Mouse (Mus musculus) myocyte (in vitro differentiated cells): ENCODE measurements around the gene Neurl1a. TPM values are rescaled to one million over a fixed set of nuclear protein-coding genes. Genes with fewer than 3 reads are reported as not detected.

Experiments
- H3K27me3 ChIP-seq: one replicate; pipeline ENCODE4 v1.6.1; 2011; ENCODE audit not compliant: control insufficient read depth, insufficient read depth, insufficient read length
- H3K36me3 ChIP-seq: one replicate; pipeline ENCODE4 v1.6.1; 2011; ENCODE audit not compliant: control insufficient read depth, insufficient read depth
- H3K4me2 ChIP-seq: one replicate; pipeline ENCODE4 v1.6.1; 2011; ENCODE audit warnings: low read depth, control low read depth
- H3K4me3 ChIP-seq: one replicate; pipeline ENCODE4 v1.5.1; 2011; ENCODE audit warnings: mild to moderate bottlenecking, control low read depth, moderate library complexity
- H3K79me2 ChIP-seq: one replicate; pipeline ENCODE4 v1.6.1; 2011; ENCODE audit not compliant: control insufficient read depth, insufficient read depth
- H3ac ChIP-seq: one replicate; pipeline ENCODE4 v1.6.1; 2011; ENCODE audit not compliant: control insufficient read depth, insufficient read length
- CEBPB ChIP-seq: IDR thresholded peaks from 2 replicates; pipeline ENCODE4 v1.6.1; 2011; ENCODE audit warnings: mild to moderate bottlenecking, moderate library complexity; ENCODE audit not compliant: poor library complexity, insufficient read depth, severe bottlenecking
- E2F4 ChIP-seq: IDR thresholded peaks from one replicate; pipeline ENCODE4 v1.6.1; 2011; ENCODE audit warnings: mild to moderate bottlenecking, control low read depth, moderate library complexity; ENCODE audit not compliant: insufficient read depth
- MAX ChIP-seq: IDR thresholded peaks from one replicate; pipeline ENCODE4 v1.6.1; 2011; ENCODE audit warnings: low read depth, mild to moderate bottlenecking, control low read depth
- MYOD1 ChIP-seq, 3 experiments: IDR thresholded peaks; one replicate each; pipeline ENCODE4 v1.6.1; 2011; ENCODE audit warnings: control low read depth in 2 of 3, low read depth in 2 of 3, mild to moderate bottlenecking in 2 of 3, moderate library complexity in 1 of 3; ENCODE audit not compliant: insufficient read length in 2 of 3, control insufficient read depth in 1 of 3
- MYOG ChIP-seq, 3 experiments: IDR thresholded peaks; one replicate each; pipeline ENCODE4 v1.6.1; 2011; ENCODE audit warnings: control low read depth in 2 of 3, low read depth in 2 of 3, mild to moderate bottlenecking in 2 of 3; ENCODE audit not compliant: insufficient read length in 2 of 3, control insufficient read depth in 1 of 3, insufficient read depth in 1 of 3
- POLR2A ChIP-seq: IDR thresholded peaks from one replicate; pipeline ENCODE4 v1.6.1; 2011; ENCODE audit warnings: low read depth, mild to moderate bottlenecking, control low read depth, moderate library complexity; ENCODE audit not compliant: insufficient read length
- POLR2AphosphoS2 ChIP-seq: IDR thresholded peaks from one replicate; pipeline ENCODE4 v1.6.1; 2011; ENCODE audit warnings: low read depth, control low read depth; ENCODE audit not compliant: insufficient read length
- REST ChIP-seq: IDR thresholded peaks from one replicate; pipeline ENCODE4 v1.6.1; 2011; ENCODE audit warnings: mild to moderate bottlenecking, control low read depth, moderate library complexity; ENCODE audit not compliant: insufficient read depth, insufficient read length
- SRF ChIP-seq: IDR thresholded peaks from one replicate; pipeline ENCODE4 v1.6.1; 2011; ENCODE audit warnings: low read depth; ENCODE audit not compliant: control insufficient read depth, insufficient read length
- TCF12 ChIP-seq: IDR thresholded peaks from one replicate; pipeline ENCODE4 v1.6.1; 2011; ENCODE audit warnings: mild to moderate bottlenecking, control low read depth; ENCODE audit not compliant: poor library complexity, insufficient read depth, severe bottlenecking
- TCF3 ChIP-seq: IDR thresholded peaks from one replicate; pipeline ENCODE4 v1.6.1; 2011; ENCODE audit warnings: low read depth, control low read depth; ENCODE audit not compliant: insufficient read length
- USF1 ChIP-seq: IDR thresholded peaks from one replicate; pipeline ENCODE4 v1.6.1; 2011; ENCODE audit warnings: low read depth, mild to moderate bottlenecking, control low read depth, moderate library complexity
- polyA plus RNA-seq: library from polyadenylated mRNA; unstranded; fragments of >200 nt; fragmentation: generic; extraction: Trizol; gene quantifications from one replicate; pipeline ENCODE4 v1.2.1, GENCODE M21; 2012; ENCODE audit warnings: missing spikeins

The Neurl1a gene
- polyA plus RNA-seq, 1 experiment, result 120 TPM

DNA sequence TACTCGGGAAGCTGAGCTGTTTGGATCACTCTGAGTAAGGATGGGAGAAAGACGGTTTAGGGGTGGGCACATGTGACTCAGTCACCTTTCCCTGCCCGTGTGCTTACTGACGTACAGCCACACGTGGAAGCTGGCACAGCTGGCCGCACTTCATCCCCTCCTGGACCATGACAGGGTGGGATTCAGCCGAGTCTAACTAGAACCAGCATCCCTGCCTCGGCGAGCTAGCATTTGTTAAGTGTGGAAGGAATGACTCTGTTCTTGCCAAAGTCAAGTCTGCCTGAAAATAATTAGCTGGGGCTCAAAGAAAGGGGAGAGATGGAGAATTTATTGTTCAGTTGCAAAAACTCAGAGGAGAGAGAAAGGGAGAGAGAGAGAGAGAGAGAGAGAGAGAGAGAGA lies 91.9 kb downstream of the Neurl1a start:
- no peak overlapping the region for H3ac ChIP-seq
- peaks cover 30% of the 10 kb centered on the region for H3K36me3 ChIP-seq
- H3K4me3 ChIP-seq, result no peak overlapping the region
- no peaks in the 10 kb centered on the region for H3K27me3 ChIP-seq
- H3K79me2 ChIP-seq, result no peaks in the 10 kb centered on the region
- TF ChIP-seq POLR2AphosphoS2 (peak; percentile 41), MAX (no peak)
- H3K4me2 ChIP-seq, result no peak overlapping the region

DNA sequence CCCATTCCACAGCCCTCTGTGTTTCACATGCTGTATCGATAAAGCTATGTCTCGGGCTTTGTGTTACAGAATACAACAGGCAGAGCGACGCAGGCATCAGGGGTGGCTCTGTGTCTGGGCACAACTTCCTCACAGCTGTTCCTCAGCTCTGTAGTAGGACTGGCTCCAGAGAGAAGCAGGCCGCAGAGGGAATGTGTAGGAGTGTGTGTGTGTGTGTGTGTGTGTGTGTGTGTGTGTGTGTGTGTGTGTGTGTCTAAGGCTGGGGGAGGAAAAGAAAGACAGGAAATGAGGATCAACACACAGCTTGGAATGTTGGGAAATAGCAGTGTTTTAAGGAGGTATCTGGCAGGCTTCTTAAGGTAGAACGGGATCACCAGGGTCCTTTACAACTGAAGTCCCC lies 98.1 kb downstream of the Neurl1a start:
- peaks cover 22% of the 10 kb centered on the region for H3K36me3 ChIP-seq
- no peak overlapping the region for H3K4me3 ChIP-seq
- H3ac ChIP-seq, result no peak overlapping the region
- H3K27me3 ChIP-seq, result no peaks in the 10 kb centered on the region
- H3K79me2 ChIP-seq, result no peaks in the 10 kb centered on the region
- no peak for TF ChIP-seq SRF
- no peak for TF ChIP-seq E2F4
- TF ChIP-seq MYOD1 (IDR thresholded peaks at IDR 0.05; ENCODE audit: control insufficient read depth in 1 of 3, insufficient read length in 2 of 3, low read depth in 2 of 3), result peak in 2 of 3 experiments; percentile 21 to 62
- TF ChIP-seq MYOG (IDR thresholded peaks at IDR 0.05; ENCODE audit: control insufficient read depth in 1 of 3, insufficient read depth in 1 of 3, insufficient read length in 2 of 3, low read depth in 2 of 3), result peak in 2 of 3 experiments; percentile 8 to 65
- no peak overlapping the region for H3K4me2 ChIP-seq

DNA sequence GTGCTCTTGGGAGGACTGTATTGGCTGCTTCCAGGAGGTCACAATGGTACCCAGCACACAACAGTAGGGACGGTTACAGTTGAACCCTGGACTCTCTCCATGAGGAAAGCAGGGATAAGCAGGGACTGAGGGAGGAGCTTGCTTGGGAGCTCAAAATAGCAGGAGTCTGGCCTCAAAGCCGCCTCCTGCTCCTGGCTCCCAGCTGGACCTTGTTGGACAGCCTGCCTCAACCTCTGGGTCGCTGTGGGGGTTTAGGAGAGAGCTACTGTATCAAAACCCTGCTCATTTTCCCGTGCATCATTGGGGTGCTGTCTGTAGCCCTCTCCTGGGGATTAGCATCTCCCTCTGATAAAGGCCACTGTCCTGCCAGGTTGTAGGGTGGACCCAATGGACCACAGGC lies 100.8 kb downstream of the Neurl1a start:
- H3K79me2 ChIP-seq, result no peaks in the 10 kb centered on the region
- no peaks in the 10 kb centered on the region for H3K27me3 ChIP-seq
- no peak overlapping the region for H3ac ChIP-seq
- peak overlapping the region; percentile 26 for H3K4me2 ChIP-seq
- H3K4me3 ChIP-seq, result no peak overlapping the region
- peaks cover 23% of the 10 kb centered on the region for H3K36me3 ChIP-seq
- TF ChIP-seq TCF3 (no peak), POLR2A (no peak), MYOD1 (IDR thresholded peaks at IDR 0.05; ENCODE audit: control insufficient read depth in 1 of 3, insufficient read length in 2 of 3, low read depth in 2 of 3) (no peak), SRF (no peak), POLR2AphosphoS2 (no peak), E2F4 (no peak)

DNA sequence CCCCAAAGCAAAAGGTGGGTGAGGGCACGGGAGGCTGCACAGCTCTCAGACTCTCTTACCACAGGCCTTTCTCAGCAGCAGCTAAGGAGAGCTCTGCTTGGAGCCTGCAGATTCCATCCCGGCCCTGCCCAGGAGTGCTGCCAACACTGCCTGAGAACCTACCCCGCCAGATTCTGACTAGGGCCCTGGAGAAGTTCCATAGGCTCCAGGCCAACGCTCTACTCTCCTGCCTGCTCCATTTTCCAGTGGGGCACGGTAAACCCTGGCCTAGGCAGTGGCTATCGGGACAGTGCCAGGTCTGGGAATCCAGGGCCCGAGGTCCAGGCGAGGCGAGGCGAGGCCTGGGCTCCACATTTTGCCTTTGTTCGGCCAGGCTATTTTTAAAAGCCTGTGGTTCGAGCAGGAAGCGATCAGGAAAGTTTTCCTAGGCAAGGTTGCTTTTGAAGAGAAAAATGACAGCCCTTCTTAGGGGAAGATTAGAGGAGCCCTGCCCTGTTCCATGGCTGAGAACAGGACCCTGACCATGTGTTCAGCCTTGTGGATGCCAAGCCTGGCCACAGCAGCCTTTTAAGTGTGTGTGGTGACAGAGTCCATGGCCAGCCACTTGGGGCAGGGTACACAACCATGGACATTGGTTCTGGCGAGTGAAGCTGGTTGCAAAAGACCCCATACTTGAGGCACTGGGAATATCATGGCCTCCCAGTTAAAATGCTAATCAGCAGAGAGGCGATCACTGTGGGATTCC lies 101.3 kb downstream of the Neurl1a start:
- Histone ChIP-seq H3K36me3 (peaks cover 26% of the 10 kb centered on the region), H3ac (no peak overlapping the region), H3K4me3 (no peak overlapping the region), H3K27me3 (no peaks in the 10 kb centered on the region), H3K4me2 (peak overlapping the region; percentile 26), H3K79me2 (no peaks in the 10 kb centered on the region)
- TF ChIP-seq MYOD1 (IDR thresholded peaks at IDR 0.05; ENCODE audit: control insufficient read depth in 1 of 3, insufficient read length in 2 of 3, low read depth in 2 of 3) (peak in 1 of 3 experiments; percentile 16), USF1 (no peak), CEBPB (no peak), MAX (no peak), MYOG (IDR thresholded peaks at IDR 0.05; ENCODE audit: control insufficient read depth in 1 of 3, insufficient read depth in 1 of 3, insufficient read length in 2 of 3, low read depth in 2 of 3) (no peak), TCF12 (no peak), POLR2A (no peak), SRF (no peak), POLR2AphosphoS2 (peak; percentile 12), REST (no peak), E2F4 (no peak), TCF3 (no peak)

DNA sequence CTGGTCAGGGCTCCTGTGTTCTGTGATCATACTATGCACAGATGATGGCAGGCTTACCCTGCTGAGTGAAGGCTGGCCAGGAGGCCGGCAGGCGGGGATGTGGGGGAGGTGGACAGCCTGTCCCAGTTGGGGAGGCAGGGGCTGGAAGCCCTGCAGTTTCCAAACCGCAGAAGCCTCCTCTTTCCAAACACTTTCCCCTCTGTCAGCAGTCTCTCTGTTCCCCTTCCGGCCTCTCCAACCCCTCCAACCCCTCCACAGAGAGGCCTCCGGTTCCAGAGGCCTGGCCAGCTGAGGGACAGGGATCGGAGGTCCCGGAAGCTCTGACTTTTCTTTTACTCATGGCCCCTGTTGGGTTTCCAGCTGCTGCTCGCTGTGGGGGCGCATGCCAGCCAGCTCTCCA lies 102.3 kb downstream of the Neurl1a start:
- Histone ChIP-seq H3K4me3 (no peak overlapping the region), H3K27me3 (no peaks in the 10 kb centered on the region), H3ac (no peak overlapping the region), H3K79me2 (no peaks in the 10 kb centered on the region), H3K36me3 (peaks cover 34% of the 10 kb centered on the region), H3K4me2 (no peak overlapping the region)
- TF ChIP-seq E2F4 (no peak), MYOD1 (IDR thresholded peaks at IDR 0.05; ENCODE audit: control insufficient read depth in 1 of 3, insufficient read length in 2 of 3, low read depth in 2 of 3) (no peak), CEBPB (no peak), POLR2A (no peak), TCF3 (no peak), TCF12 (no peak), MYOG (IDR thresholded peaks at IDR 0.05; ENCODE audit: control insufficient read depth in 1 of 3, insufficient read depth in 1 of 3, insufficient read length in 2 of 3, low read depth in 2 of 3) (no peak), SRF (no peak), USF1 (no peak), POLR2AphosphoS2 (no peak), MAX (no peak), REST (no peak)
